Comparison of ENCODE assay signal across 9 mouse cellular contexts in the genomic region with DNA sequence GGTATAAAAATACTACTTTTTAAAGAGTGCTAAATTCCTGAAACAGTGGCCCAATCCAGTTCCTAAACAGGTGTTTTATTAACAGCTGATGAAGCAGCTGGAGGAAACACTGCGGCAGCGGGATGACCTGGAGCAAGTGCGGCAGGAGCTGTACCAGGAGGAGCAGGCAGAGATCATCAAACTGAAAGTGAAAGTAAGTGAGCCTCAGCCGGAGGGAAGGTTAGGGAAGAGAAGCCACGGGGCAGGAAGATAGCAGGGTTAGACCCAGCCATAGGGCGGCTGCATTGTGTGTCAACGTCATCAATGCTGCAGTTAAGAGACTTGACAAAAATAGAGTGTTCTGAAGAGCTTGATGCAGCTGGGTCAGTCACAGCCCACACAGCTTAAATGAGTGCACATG. TPM values are rescaled to one million over a fixed set of nuclear protein-coding genes. Genes with fewer than 3 reads are reported as not detected.
DNase-seq lines count a peak whose midpoint lies in the region; ATAC-seq and TF ChIP-seq lines count a peak whose summit lies in the region.
"Had no signal": no experiment of that assay in that cellular context is flagged by ENCODE, and none has a peak within 500 bp of the region (broad histone marks: within the 10 kb centered on the region; RNA-seq: fewer than 3 reads in every experiment).

No protein-coding gene starts in this region.

- peak; percentile 77 to 82 for ATAC-seq in hematopoietic stem cell, adult 5-6 weeks (replicated peaks in 1 of 2; ENCODE audit: insufficient read depth in 1 of 2, low FRiP score in 2 of 2, low TSS enrichment in 1 of 2, low read depth in 1 of 2, poor library complexity in 2 of 2, severe bottlenecking in 2 of 2)
- ATAC-seq in midbrain, embryonic 13.5 days: no peak

- no peak overlapping the region for H3K9ac ChIP-seq in midbrain, embryonic 13.5 days (replicated peaks)
- H3K9ac ChIP-seq: hindbrain, embryonic 15.5 days had no signal

- H3K9me3 ChIP-seq in midbrain, embryonic 13.5 days: no peaks in the 10 kb centered on the region
- H3K9me3 ChIP-seq: hindbrain, embryonic 15.5 days had no signal

- peak overlapping the region; percentile 77 for H3K4me3 ChIP-seq in bone marrow, adult 2 months (replicated peaks; ENCODE audit: control insufficient read depth, low read depth, low read length)
- H3K4me3 ChIP-seq in midbrain, embryonic 13.5 days (replicated peaks): no peak overlapping the region
- H3K4me3 ChIP-seq: hindbrain, embryonic 15.5 days had no signal

- no peak overlapping the region for H3K4me2 ChIP-seq in midbrain, embryonic 13.5 days (replicated peaks)
- H3K4me2 ChIP-seq: hindbrain, embryonic 15.5 days had no signal

- H3K36me3 ChIP-seq in midbrain, embryonic 13.5 days: peaks cover 48% of the 10 kb centered on the region
- H3K36me3 ChIP-seq: hindbrain, embryonic 15.5 days had no signal

- no peaks in the 10 kb centered on the region for H3K27me3 ChIP-seq in midbrain, embryonic 13.5 days
- H3K27me3 ChIP-seq: hindbrain, embryonic 15.5 days had no signal

- H3K27ac ChIP-seq in bone marrow, adult 2 months (ENCODE audit: control insufficient read depth, insufficient read depth, low read depth, low read length, poor library complexity): peak overlapping the region; percentile 63
- H3K27ac ChIP-seq in midbrain, embryonic 13.5 days: no peak overlapping the region
- H3K27ac ChIP-seq: hindbrain, embryonic 15.5 days had no signal

- peaks cover 3% of the 10 kb centered on the region; the same call in 1 of the 2 replicates for H3K4me1 ChIP-seq in bone marrow, adult 2 months (ENCODE audit: control insufficient read depth, insufficient read depth, low read length)
- no peaks in the 10 kb centered on the region for H3K4me1 ChIP-seq in midbrain, embryonic 13.5 days (replicated peaks)
- H3K4me1 ChIP-seq: hindbrain, embryonic 15.5 days had no signal

- TF ChIP-seq POLR2A in bone marrow, adult 2 months (IDR thresholded peaks at IDR 0.05; ENCODE audit: borderline replicate concordance, control insufficient read depth, low read depth, low read length): no peak

- DNase-seq in kidney, adult 8-10 months: peak; percentile 10 to 22
- no peak for DNase-seq in kidney, postnatal 10 days
- DNase-seq in lung, postnatal 25 days (ENCODE audit: low spot score): peak; percentile 37
- DNase-seq in thymus, postnatal 4 days: peak; percentile 53
- DNase-seq in cerebellum, postnatal 4 days (ENCODE audit: low spot score in 2 of 2): no peak

- WGBS in bone marrow, adult 2 months: 3% methylated on average over 7 of the region's 7 CpGs
- 90% methylated on average over 7 of the region's 7 CpGs for WGBS in midbrain, embryonic 13.5 days

- TF ChIP-seq CTCF in bone marrow, adult 2 months (IDR thresholded peaks at IDR 0.05; ENCODE audit: control insufficient read depth, insufficient read depth, low read length): no peak

RNA-seq across cellular contexts. Expression of a gene that starts 11.6 kb away (rescaled TPM):
- 47.2 and 66.3 TPM in 2 replicates for polyA plus RNA-seq in bone marrow, adult 2 months (2011; ENCODE audit: insufficient read depth, insufficient read length, low replicate concordance, missing spikeins)
- total RNA-seq in hematopoietic stem cell, adult 5-6 weeks (2017): 65.7 and 134 TPM in 2 replicates
- polyA plus RNA-seq in midbrain, embryonic 13.5 days (2015; fragmentation: Nextera tagmentation; extraction: Ambion mirVana): 16.1 and 19.9 TPM in 2 replicates

RNA-seq across cellular contexts. Expression of a gene that starts 42.6 kb away (rescaled TPM):
- polyA plus RNA-seq in bone marrow, adult 2 months (2011; ENCODE audit: insufficient read depth, insufficient read length, low replicate concordance, missing spikeins): 9.6 and 20.6 TPM in 2 replicates
- total RNA-seq in hematopoietic stem cell, adult 5-6 weeks (2017): 45.7 and 71.1 TPM in 2 replicates
- 50.7 and 53.0 TPM in 2 replicates for polyA plus RNA-seq in midbrain, embryonic 13.5 days (2015; fragmentation: Nextera tagmentation; extraction: Ambion mirVana)

Comparison
In these comparisons a context has a peak if more than half of its experiments do, and no peak if none do; other contexts are left out.
1. DNase-seq: peak in kidney, adult 8-10 months (2 of 2), lung, postnatal 25 days (single experiment) and thymus, postnatal 4 days (single experiment); none in kidney, postnatal 10 days (single experiment) and cerebellum, postnatal 4 days (0 of 2).